Mouse (Mus musculus): ENCODE results near the gene Dus4l. TPM values are rescaled to one million over a fixed set of nuclear protein-coding genes. Genes with fewer than 3 reads are reported as not detected.

Gene Dus4l
- 12.4 to 18.7 TPM (median 14.0 TPM) in 4 replicates for total RNA-seq (2023; ENCODE audit: inconsistent age)

GRCm38 (mm10) chr12:31654197-31654964 is at the start of gene Dus4l, which contains the start of gene Cog5:
Dus4l (minus strand) TSS chr12:31654826.
Cog5 (plus strand) TSS chr12:31654869.

DNA sequence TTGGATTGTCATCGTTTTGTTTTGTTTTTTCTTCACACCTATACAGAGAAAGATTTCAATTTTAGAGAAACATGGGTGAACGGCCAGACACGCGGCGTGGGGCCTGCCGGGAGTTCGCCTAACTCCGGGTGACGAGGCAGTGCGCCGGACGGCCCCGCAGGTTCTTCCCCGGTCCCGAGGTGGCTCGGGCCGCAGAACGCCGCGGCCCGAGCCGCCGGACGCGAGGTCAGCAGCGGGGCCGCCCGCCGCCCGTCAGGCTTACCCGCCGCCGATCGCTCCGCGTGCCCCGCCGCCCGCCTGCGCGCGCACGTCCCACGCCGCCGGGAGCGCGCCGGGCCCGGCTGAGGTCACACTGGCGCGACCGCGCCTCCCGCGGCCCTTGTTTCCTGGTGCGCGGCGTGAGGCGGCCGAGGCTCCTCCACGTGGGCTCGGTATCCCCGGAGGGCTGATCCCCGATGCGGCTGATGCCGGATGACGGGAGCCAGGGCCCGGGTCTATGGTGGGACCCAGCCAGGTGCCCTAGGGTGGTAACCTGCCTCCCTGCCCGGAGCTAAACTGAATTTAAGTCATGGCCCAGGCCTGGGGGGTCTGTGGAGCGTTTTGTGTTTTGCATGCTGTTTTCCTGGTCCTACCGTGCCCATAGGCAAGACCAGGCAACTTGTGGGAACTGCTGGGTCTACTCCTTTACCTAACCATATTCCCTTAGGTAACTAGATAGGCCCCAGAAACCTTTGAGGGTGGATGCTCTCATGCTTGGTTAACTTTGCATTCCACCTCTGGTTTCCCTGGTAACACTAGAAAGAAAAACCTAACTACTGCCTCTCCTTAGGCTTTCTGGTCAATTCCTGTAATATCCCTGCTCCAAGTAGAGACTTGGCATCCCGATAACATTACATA is 20.0 kb downstream of the Dus4l start, which contains the start of gene Bcap29:
Gene Bcap29, minus strand, starts transcription at position 316 of the 897 bp plus-strand sequence.

Other genes with a start within 250 kb of the Dus4l start
- 28.1 to 35.6 TPM (median 31.2 TPM) in 4 replicates for gene Cbll1, start 155.2 kb downstream of the Dus4l start, total RNA-seq (2023; ENCODE audit: inconsistent age)
- not detected in 4 replicates for gene Slc26a4, start 94.9 kb downstream of the Dus4l start, total RNA-seq (2023; ENCODE audit: inconsistent age)
- gene Bcap29, start 20.2 kb downstream of the Dus4l start, total RNA-seq (2023; ENCODE audit: inconsistent age): 27.9 to 39.0 TPM (median 32.5 TPM) in 4 replicates
- 56.3 to 63.2 TPM (median 58.0 TPM) in 4 replicates for gene Cog5, start within 50 bp of the Dus4l start, total RNA-seq (2023; ENCODE audit: inconsistent age)
- not detected in 4 replicates for gene Gpr22, start 59.1 kb upstream of the Dus4l start, total RNA-seq (2023; ENCODE audit: inconsistent age)